Mouse (Mus musculus) myocyte (in vitro differentiated cells): ENCODE measurements around the gene Ltc4s. TPM values are rescaled to one million over a fixed set of nuclear protein-coding genes. Genes with fewer than 3 reads are reported as not detected.

Experiments used
- H3K27me3 ChIP-seq: one replicate; pipeline ENCODE4 v1.6.1; 2011; ENCODE audit not compliant: control insufficient read depth, insufficient read depth, insufficient read length
- H3K36me3 ChIP-seq: one replicate; pipeline ENCODE4 v1.6.1; 2011; ENCODE audit not compliant: control insufficient read depth, insufficient read depth
- H3K4me2 ChIP-seq: one replicate; pipeline ENCODE4 v1.6.1; 2011; ENCODE audit warnings: low read depth, control low read depth
- H3K4me3 ChIP-seq: one replicate; pipeline ENCODE4 v1.5.1; 2011; ENCODE audit warnings: mild to moderate bottlenecking, control low read depth, moderate library complexity
- H3K79me2 ChIP-seq: one replicate; pipeline ENCODE4 v1.6.1; 2011; ENCODE audit not compliant: control insufficient read depth, insufficient read depth
- H3ac ChIP-seq: one replicate; pipeline ENCODE4 v1.6.1; 2011; ENCODE audit not compliant: control insufficient read depth, insufficient read length
- CEBPB ChIP-seq: IDR thresholded peaks from 2 replicates; pipeline ENCODE4 v1.6.1; 2011; ENCODE audit warnings: mild to moderate bottlenecking, moderate library complexity; ENCODE audit not compliant: poor library complexity, insufficient read depth, severe bottlenecking
- E2F4 ChIP-seq: IDR thresholded peaks from one replicate; pipeline ENCODE4 v1.6.1; 2011; ENCODE audit warnings: mild to moderate bottlenecking, control low read depth, moderate library complexity; ENCODE audit not compliant: insufficient read depth
- MAX ChIP-seq: IDR thresholded peaks from one replicate; pipeline ENCODE4 v1.6.1; 2011; ENCODE audit warnings: low read depth, mild to moderate bottlenecking, control low read depth
- MYOD1 ChIP-seq, 3 experiments: IDR thresholded peaks; one replicate each; pipeline ENCODE4 v1.6.1; 2011; ENCODE audit warnings: control low read depth in 2 of 3, low read depth in 2 of 3, mild to moderate bottlenecking in 2 of 3, moderate library complexity in 1 of 3; ENCODE audit not compliant: insufficient read length in 2 of 3, control insufficient read depth in 1 of 3
- MYOG ChIP-seq, 3 experiments: IDR thresholded peaks; one replicate each; pipeline ENCODE4 v1.6.1; 2011; ENCODE audit warnings: control low read depth in 2 of 3, low read depth in 2 of 3, mild to moderate bottlenecking in 2 of 3; ENCODE audit not compliant: insufficient read length in 2 of 3, control insufficient read depth in 1 of 3, insufficient read depth in 1 of 3
- POLR2A ChIP-seq: IDR thresholded peaks from one replicate; pipeline ENCODE4 v1.6.1; 2011; ENCODE audit warnings: low read depth, mild to moderate bottlenecking, control low read depth, moderate library complexity; ENCODE audit not compliant: insufficient read length
- POLR2AphosphoS2 ChIP-seq: IDR thresholded peaks from one replicate; pipeline ENCODE4 v1.6.1; 2011; ENCODE audit warnings: low read depth, control low read depth; ENCODE audit not compliant: insufficient read length
- REST ChIP-seq: IDR thresholded peaks from one replicate; pipeline ENCODE4 v1.6.1; 2011; ENCODE audit warnings: mild to moderate bottlenecking, control low read depth, moderate library complexity; ENCODE audit not compliant: insufficient read depth, insufficient read length
- SRF ChIP-seq: IDR thresholded peaks from one replicate; pipeline ENCODE4 v1.6.1; 2011; ENCODE audit warnings: low read depth; ENCODE audit not compliant: control insufficient read depth, insufficient read length
- TCF12 ChIP-seq: IDR thresholded peaks from one replicate; pipeline ENCODE4 v1.6.1; 2011; ENCODE audit warnings: mild to moderate bottlenecking, control low read depth; ENCODE audit not compliant: poor library complexity, insufficient read depth, severe bottlenecking
- TCF3 ChIP-seq: IDR thresholded peaks from one replicate; pipeline ENCODE4 v1.6.1; 2011; ENCODE audit warnings: low read depth, control low read depth; ENCODE audit not compliant: insufficient read length
- USF1 ChIP-seq: IDR thresholded peaks from one replicate; pipeline ENCODE4 v1.6.1; 2011; ENCODE audit warnings: low read depth, mild to moderate bottlenecking, control low read depth, moderate library complexity
- polyA plus RNA-seq: library from polyadenylated mRNA; unstranded; fragments of >200 nt; fragmentation: generic; extraction: Trizol; gene quantifications from one replicate; pipeline ENCODE4 v1.2.1, GENCODE M21; 2012; ENCODE audit warnings: missing spikeins

The Ltc4s gene
- polyA plus RNA-seq, 1 experiment = 1.8 TPM

GRCm38 (mm10) chr11:50240235-50240911 is 2.0 kb upstream of the Ltc4s start:
- Histone ChIP-seq H3K4me3 (no peak overlapping the region), H3K36me3 (no peaks in the 10 kb centered on the region), H3K27me3 (no peaks in the 10 kb centered on the region), H3K79me2 (no peaks in the 10 kb centered on the region), H3K4me2 (no peak overlapping the region), H3ac (no peak overlapping the region)
- no peak for TF ChIP-seq USF1
- no peak for TF ChIP-seq MYOD1 (IDR thresholded peaks at IDR 0.05; ENCODE audit: control insufficient read depth in 1 of 3, insufficient read length in 2 of 3, low read depth in 2 of 3)
- TF ChIP-seq POLR2A = no peak
- no peak for TF ChIP-seq CEBPB
- TF ChIP-seq MYOG (IDR thresholded peaks at IDR 0.05; ENCODE audit: control insufficient read depth in 1 of 3, insufficient read depth in 1 of 3, insufficient read length in 2 of 3, low read depth in 2 of 3) = no peak
- TF ChIP-seq POLR2AphosphoS2 = no peak
- no peak for TF ChIP-seq E2F4
- no peak for TF ChIP-seq TCF3
- no peak for TF ChIP-seq TCF12
- no peak for TF ChIP-seq SRF
- TF ChIP-seq MAX = no peak

GRCm38 (mm10) chr11:50238821-50239791 is 690 bp upstream of the Ltc4s start:
- Histone ChIP-seq H3K36me3 (peaks cover 3% of the 10 kb centered on the region), H3ac (no peak overlapping the region), H3K4me3 (no peak overlapping the region), H3K27me3 (no peaks in the 10 kb centered on the region), H3K4me2 (no peak overlapping the region), H3K79me2 (no peaks in the 10 kb centered on the region)
- TF ChIP-seq TCF12 (no peak), SRF (no peak), MYOG (IDR thresholded peaks at IDR 0.05; ENCODE audit: control insufficient read depth in 1 of 3, insufficient read depth in 1 of 3, insufficient read length in 2 of 3, low read depth in 2 of 3) (no peak), POLR2AphosphoS2 (no peak), CEBPB (no peak), TCF3 (no peak), MAX (no peak), MYOD1 (IDR thresholded peaks at IDR 0.05; ENCODE audit: control insufficient read depth in 1 of 3, insufficient read length in 2 of 3, low read depth in 2 of 3) (no peak), POLR2A (no peak), REST (no peak), E2F4 (no peak), USF1 (no peak)

- no peaks in the 10 kb centered on the region for H3K79me2 ChIP-seq
- TF ChIP-seq MAX (no peak), POLR2A (no peak), POLR2AphosphoS2 (no peak), CEBPB (no peak), MYOG (IDR thresholded peaks at IDR 0.05; ENCODE audit: control insufficient read depth in 1 of 3, insufficient read depth in 1 of 3, insufficient read length in 2 of 3, low read depth in 2 of 3) (no peak), REST (no peak), TCF3 (no peak), SRF (no peak), TCF12 (no peak), USF1 (no peak), MYOD1 (IDR thresholded peaks at IDR 0.05; ENCODE audit: control insufficient read depth in 1 of 3, insufficient read length in 2 of 3, low read depth in 2 of 3) (no peak), E2F4 (no peak)
- H3K27me3 ChIP-seq = no peaks in the 10 kb centered on the region
- peaks cover 13% of the 10 kb centered on the region for H3K36me3 ChIP-seq
- no peak overlapping the region for H3K4me3 ChIP-seq
- H3K4me2 ChIP-seq = peak overlapping the region; percentile 52
- H3ac ChIP-seq = peak overlapping the region; percentile 6
Observed at GRCm38 (mm10) chr11:50236937-50237835, 1.2 kb downstream of the Ltc4s start.

- H3ac ChIP-seq = peak overlapping the region; percentile 6
- H3K79me2 ChIP-seq = no peaks in the 10 kb centered on the region
- H3K4me2 ChIP-seq = peak overlapping the region; percentile 60
- H3K4me3 ChIP-seq = no peak overlapping the region
- H3K27me3 ChIP-seq = no peaks in the 10 kb centered on the region
- TF ChIP-seq POLR2AphosphoS2 (peak; percentile 90), SRF (no peak), POLR2A (peak; percentile 50)
- peaks cover 20% of the 10 kb centered on the region for H3K36me3 ChIP-seq
Observed at GRCm38 (mm10) chr11:50236540-50236936, 1.9 kb downstream of the Ltc4s start.
